Mouse (Mus musculus): Measurements from ENCODE around the gene Itprip.

Itprip gene

DNA sequence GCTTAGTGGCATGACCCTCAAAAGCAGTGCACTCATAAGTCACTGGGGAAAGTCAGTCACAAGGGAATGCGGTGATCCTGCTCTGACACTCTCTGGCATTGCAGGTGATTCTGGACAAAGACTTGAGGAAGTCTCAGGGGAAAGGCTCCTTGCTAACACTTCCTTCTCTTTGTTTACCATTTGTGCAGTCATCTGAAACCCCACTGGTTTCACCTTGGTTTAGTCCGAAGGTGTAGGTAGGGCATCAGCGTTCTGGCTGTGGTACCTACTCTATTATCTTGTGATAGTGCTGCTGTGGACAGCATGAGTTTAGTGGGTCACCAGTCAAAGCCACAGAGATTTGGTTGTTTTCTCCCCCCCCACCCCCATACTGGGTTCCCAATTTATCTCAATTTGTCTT is 69.4 kb downstream of the Itprip start:
- DNase-seq: no peak

Measured in kidney, adult 8-10 months (tissue).